Mouse (Mus musculus) spleen, postnatal 10 days (tissue): ENCODE measurements at regions not wholly inside any gene's neighbourhood (a gene's known extent, or its start where the extent isn't known, plus 50 kb on each side); places are given as distances from the start of the nearest gene placed in this dataset.

Experiments used
- DNase-seq, 2 experiments: peaks; one replicate each; pipeline ENCODE4 v3.0.0; 2021 to 2022; ENCODE audit warnings: low spot score in 2 of 2

GRCm38 (mm10) chr9:86230673-86231350, 233.9 kb downstream of the Ube2cbp start:
- no peak for DNase-seq

- no peak for DNase-seq
Measured at GRCm38 (mm10) chr9:86231692-86232091, 233.1 kb downstream of the Ube2cbp start.

GRCm38 (mm10) chr9:86232174-86232573, 232.6 kb downstream of the Ube2cbp start:
- no peak for DNase-seq

- DNase-seq = peak in 1 of 2 experiments; percentile 53
Measured at GRCm38 (mm10) chr9:86233775-86234174, 231.0 kb downstream of the Ube2cbp start.

- no peak for DNase-seq
Measured at GRCm38 (mm10) chr9:86238691-86239090, 226.1 kb downstream of the Ube2cbp start.

GRCm38 (mm10) chr9:86240287-86240686, 224.5 kb downstream of the Ube2cbp start:
- DNase-seq = no peak

- DNase-seq = no peak
Measured at GRCm38 (mm10) chr9:86240896-86241295, 223.9 kb downstream of the Ube2cbp start.

- no peak for DNase-seq
Measured at GRCm38 (mm10) chr9:86250197-86250596, 214.6 kb downstream of the Ube2cbp start.

GRCm38 (mm10) chr9:86251331-86251730, 213.4 kb downstream of the Ube2cbp start:
- DNase-seq = no peak
